Mouse (Mus musculus): ENCODE results near the gene Hikeshi. TPM values are rescaled to one million over a fixed set of nuclear protein-coding genes. Genes with fewer than 3 reads are reported as not detected.

The Hikeshi gene
- polyA plus RNA-seq, 1 experiment: 67.9 TPM

DNA sequence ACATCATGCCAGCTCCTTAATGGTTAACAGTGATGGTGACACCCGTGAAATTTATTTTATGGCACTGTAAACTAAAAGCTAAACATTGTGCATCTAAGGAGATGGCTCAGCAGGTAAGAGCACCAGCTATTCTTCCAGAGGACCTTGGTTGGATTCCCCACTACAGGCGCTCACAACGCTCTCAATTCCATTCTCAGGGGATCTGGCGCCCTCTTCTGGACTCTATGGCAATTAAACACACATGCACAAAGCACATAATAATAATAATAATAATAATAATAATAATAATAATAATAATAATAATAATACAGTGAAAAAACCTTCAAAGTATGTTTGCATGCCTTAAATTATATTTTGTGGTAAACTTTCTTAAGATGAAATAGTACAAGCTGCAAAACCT lies 49.1 kb downstream of the Hikeshi start:
- Histone ChIP-seq H3K4me1 (ENCODE audit: control insufficient read depth, insufficient read depth, insufficient read length, low read length) (no peaks in the 10 kb centered on the region; the same call in 1 of the 2 replicates), H3K27ac (replicated peaks; ENCODE audit: low read depth, low read length) (no peak overlapping the region), H3K4me3 (ENCODE audit: insufficient read depth, low read depth, low read length) (no peak overlapping the region)

DNA sequence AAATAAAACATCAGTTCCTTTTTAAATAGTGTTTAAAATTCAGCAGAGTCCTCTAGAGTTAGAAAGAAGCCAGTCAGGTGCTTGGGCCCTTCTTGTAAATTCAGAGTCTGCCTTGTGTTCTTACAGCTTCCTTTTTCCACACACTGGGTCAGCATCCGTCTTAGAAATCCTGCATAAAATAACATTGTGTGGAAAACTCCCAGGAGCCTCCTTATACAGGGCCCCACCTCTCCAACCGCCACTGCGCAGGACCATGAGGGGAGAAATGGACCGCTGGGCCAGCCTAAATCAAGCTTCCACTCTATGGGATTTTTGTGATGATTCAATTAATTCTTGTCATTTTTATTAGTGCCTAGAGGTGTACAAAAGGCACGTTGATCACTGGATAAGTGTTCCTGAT lies 49.6 kb downstream of the Hikeshi start:
- H3K4me1 ChIP-seq (ENCODE audit: control insufficient read depth, insufficient read depth, insufficient read length, low read length): no peaks in the 10 kb centered on the region; the same call in 1 of the 2 replicates
- H3K27ac ChIP-seq (replicated peaks; ENCODE audit: low read depth, low read length): no peak overlapping the region
- no peak overlapping the region for H3K4me3 ChIP-seq (ENCODE audit: insufficient read depth, low read depth, low read length)

DNA sequence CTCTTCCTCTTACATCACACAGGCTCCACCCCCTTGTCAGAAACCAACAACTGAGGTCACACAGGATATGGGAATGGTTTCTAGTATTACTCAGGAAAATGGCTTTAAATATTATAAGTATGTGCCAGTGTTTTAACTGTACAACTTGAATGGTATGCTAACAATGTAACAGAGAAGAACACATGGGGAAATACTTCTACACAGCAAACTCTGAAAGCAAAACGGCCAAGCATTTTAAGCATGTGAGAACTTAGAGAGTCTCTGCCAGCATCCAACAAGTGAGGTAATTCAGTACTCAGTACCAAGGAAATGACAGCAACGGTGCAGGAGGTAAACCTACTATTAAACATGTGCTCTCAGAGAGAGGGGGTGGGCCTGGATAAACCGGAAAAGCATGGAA lies 56.5 kb downstream of the Hikeshi start:
- H3K4me1 ChIP-seq (ENCODE audit: control insufficient read depth, insufficient read depth, insufficient read length, low read length): no peaks in the 10 kb centered on the region; the same call in 1 of the 2 replicates
- H3K27ac ChIP-seq (replicated peaks; ENCODE audit: low read depth, low read length): no peak overlapping the region
- no peak overlapping the region for H3K4me3 ChIP-seq (ENCODE audit: insufficient read depth, low read depth, low read length)

DNA sequence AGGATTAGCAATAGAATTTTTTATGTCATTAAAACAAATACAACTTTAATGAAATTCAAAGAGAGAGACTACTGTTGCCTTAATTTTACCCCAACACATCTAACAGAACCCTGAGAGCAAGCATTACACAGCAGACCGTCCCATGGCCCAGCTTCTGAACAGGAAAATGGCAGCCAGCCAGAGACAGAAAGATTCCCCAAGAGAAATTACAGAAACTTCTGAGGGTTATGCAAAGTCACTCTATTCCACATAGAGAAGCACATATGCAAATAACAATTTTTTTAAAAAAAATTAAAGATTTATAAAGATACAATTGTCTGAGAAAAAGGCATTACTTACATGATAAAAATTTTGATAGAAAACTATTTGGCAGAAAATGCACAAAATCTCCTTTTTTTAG lies 61.3 kb downstream of the Hikeshi start:
- no peaks in the 10 kb centered on the region for H3K4me1 ChIP-seq (ENCODE audit: control insufficient read depth, insufficient read depth, insufficient read length, low read length)
- no peak overlapping the region for H3K27ac ChIP-seq (replicated peaks; ENCODE audit: low read depth, low read length)
- no peak overlapping the region for H3K4me3 ChIP-seq (ENCODE audit: insufficient read depth, low read depth, low read length)

Other genes with a start within 250 kb of the Hikeshi start
- not detected in 2 replicates for gene Ccdc81, start 37.6 kb downstream of the Hikeshi start, polyA plus RNA-seq (2012; ENCODE audit: insufficient read depth, insufficient read length, missing spikeins)
- 29.0 and 39.6 TPM in 2 replicates for gene Eed, start 39.8 kb upstream of the Hikeshi start, polyA plus RNA-seq (2012; ENCODE audit: insufficient read depth, insufficient read length, missing spikeins)
- gene Picalm, start 189.0 kb upstream of the Hikeshi start, polyA plus RNA-seq (2012; ENCODE audit: insufficient read depth, insufficient read length, missing spikeins): 125 and 126 TPM in 2 replicates

All from brown adipose tissue, adult 24 weeks (tissue).